Mouse (Mus musculus): ENCODE measurements around the gene Plekha1. TPM values are rescaled to one million over a fixed set of nuclear protein-coding genes. Genes with fewer than 3 reads are reported as not detected.
A peak's percentile ranks its signal among the peaks of the same experiment; 100 is the strongest.

Gene Plekha1
- total RNA-seq, 2 experiments from 2014 or later = 85.2 to 91.1 TPM

DNA sequence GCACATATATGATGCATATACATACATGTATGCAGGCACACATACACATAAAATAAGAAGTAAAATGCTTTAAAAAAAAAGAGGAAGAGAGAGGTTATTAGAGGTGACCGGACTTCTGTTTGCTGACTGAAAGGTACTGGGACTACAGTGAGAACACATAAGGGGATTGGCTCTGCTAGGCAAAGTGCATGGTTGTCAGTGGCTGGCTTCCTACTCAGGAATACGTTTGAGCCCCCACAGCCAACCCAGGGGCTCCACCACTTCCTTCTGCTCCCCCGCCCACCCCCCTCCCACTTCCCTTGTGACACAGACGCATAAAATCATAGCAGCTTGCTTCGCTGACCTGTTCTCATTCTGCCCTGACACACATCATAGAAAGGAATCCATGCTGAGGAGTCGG lies 7.6 kb upstream of the Plekha1 start:
- no peak for DNase-seq (ENCODE audit: low spot score in 2 of 2)

GRCm38 (mm10) chr7:130859926-130860325 lies 5.6 kb upstream of the Plekha1 start:
- no peak for DNase-seq (ENCODE audit: low spot score in 2 of 2)

GRCm38 (mm10) chr7:130860721-130861142 lies 4.8 kb upstream of the Plekha1 start:
- DNase-seq (ENCODE audit: low spot score in 2 of 2) = peak in 1 of 2 experiments; percentile 13

GRCm38 (mm10) chr7:130862501-130862900 lies 3.1 kb upstream of the Plekha1 start:
- peak; percentile 25 to 44 for DNase-seq (ENCODE audit: low spot score in 2 of 2)

GRCm38 (mm10) chr7:130864711-130865110 lies 845 bp upstream of the Plekha1 start:
- DNase-seq (ENCODE audit: low spot score in 2 of 2) = peak in 1 of 2 experiments; percentile 29

- no peak for DNase-seq (ENCODE audit: low spot score in 2 of 2)
These were observed 1.1 kb downstream of the Plekha1 start for GRCm38 (mm10) chr7:130866640-130867039.

DNA sequence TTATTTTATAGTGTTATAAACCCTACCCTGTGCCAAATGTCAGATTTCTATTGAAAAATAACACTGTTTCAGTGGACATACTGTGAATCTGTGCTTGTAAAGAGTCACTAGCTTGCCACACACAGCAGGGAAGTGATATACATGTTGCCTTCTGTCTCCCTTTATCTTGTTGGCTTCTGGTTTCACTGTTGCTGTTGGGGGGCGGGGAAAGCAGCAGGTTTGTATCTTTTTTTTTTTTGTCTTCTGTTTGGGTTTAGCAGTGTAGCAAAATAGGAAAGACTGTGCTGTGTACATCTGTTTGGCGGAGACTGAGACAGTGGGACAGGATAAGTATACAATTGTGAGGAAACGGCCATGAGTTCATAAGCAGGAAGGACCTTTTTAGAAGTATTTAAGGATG lies 1.7 kb downstream of the Plekha1 start:
- DNase-seq (ENCODE audit: low spot score in 2 of 2) = no peak

DNA sequence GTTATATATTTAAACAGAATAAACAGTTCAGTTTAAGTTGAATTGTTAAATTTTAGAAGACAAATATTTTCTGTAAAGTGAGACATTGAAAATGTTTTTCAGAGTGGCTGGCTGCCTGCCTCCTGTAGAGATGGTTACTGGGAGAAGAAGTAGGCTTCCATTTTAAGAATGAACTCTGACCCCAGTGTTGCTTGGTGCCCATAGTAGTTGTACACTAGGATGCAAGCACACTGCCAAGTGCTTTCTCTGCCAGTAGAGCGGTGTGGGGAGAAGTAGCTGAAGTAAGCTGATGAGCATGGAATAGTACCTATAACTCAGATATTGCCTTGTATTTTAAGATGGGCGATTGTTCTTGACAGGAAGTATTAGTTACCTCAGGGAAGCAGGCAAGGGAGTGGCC lies 18.6 kb downstream of the Plekha1 start:
- no peak for DNase-seq (ENCODE audit: low spot score in 2 of 2)

DNA sequence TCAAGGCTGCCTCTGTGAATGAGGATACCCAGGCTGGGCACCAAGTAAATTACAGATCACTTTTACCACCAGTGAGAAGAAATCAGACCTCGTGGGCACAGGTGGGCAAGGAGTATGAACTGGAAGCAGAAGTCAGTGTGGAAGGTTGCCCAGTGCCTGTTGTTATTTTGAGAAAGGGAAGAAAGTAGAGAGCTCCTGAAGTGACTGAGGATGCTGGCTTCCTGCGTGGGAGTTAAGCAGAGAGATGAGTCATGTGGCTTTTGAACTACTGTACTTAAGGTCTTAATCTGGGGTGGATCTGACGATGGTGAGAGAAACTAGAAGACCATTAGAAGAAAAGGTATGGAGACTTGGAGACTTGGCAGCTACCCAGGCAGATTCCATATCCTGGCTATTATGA lies 20.7 kb downstream of the Plekha1 start:
- DNase-seq (ENCODE audit: low spot score in 2 of 2) = no peak

DNA sequence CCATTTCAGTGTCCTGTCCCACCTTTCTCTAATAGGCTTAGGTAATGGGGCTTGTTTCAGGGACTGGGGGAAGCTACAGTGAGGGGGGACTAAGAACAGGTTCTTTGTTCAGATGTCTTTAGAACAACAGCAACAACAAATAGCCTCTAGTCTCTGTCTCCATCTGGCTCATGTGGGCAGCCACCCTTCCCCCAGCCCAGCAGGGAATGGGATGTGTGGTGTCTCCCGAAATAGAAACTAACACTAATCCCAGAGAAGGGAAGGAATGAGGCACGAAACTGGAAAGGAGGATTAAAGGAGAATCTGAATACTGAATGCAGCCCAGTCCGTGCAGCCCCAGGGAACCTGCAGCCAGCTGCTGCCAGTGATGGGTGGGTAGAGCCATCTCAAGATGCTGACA lies 22.4 kb downstream of the Plekha1 start:
- DNase-seq (ENCODE audit: low spot score in 2 of 2) = no peak

DNA sequence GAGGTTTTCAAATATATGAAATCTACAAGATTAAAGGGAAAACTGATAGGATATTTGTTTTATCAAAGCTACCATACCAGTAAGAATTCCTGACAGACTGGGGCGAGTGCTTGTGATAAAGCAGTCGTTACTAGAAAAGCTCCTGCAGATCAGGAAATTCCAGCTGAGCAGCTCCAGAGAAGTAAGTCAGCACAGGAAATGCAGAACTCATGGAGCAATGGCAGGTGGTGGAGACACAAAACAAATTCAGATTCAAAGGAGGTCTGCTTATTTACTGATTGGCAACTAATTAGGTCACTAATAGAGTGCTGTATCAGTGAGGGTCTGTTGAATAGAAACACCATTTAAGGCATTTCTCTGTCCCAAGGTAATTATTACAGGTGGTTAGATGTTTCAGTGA lies 25.3 kb downstream of the Plekha1 start:
- no peak for DNase-seq (ENCODE audit: low spot score in 2 of 2)

GRCm38 (mm10) chr7:130892973-130893372 lies 27.4 kb downstream of the Plekha1 start:
- DNase-seq (ENCODE audit: low spot score in 2 of 2) = no peak

DNA sequence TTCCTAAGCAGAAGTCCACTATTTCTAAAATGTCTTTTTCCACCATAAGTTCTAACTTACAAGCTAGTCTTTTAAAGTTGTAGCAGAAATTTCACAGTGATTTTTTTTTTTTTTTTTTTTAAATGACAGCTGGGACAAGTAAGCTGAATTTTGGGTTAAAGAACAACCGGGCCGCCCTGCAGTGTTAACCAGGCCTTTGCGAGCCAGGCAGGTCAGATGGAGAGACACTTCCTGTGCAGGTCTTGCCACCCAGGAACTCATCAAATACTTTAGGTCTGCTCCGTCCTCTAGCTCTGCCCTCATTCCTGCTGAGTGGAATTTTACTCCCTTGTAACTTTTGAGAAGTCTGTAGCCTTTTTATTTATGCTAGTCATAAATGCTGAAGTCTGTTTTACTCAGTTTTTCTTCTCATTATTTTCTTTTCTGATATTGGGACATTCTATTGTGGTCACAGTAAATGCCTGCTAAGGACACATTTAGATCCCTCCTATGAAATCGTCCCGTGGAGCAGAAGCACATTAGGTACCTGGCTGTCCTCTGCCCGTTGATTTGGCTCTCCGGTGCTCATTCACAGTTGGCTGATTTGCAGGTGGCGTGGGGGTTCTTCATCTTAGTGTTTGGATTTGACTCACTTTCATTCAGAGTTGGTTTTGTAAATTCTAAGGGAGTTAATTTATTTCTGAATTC lies 29.5 kb downstream of the Plekha1 start:
- no peak for DNase-seq (ENCODE audit: low spot score in 2 of 2)

- no peak for DNase-seq (ENCODE audit: low spot score in 2 of 2)
These were observed 30.0 kb downstream of the Plekha1 start for GRCm38 (mm10) chr7:130895618-130895945.

- DNase-seq (ENCODE audit: low spot score in 2 of 2) = no peak
These were observed 30.5 kb downstream of the Plekha1 start for GRCm38 (mm10) chr7:130896064-130896463.

- no peak for DNase-seq (ENCODE audit: low spot score in 2 of 2)
These were observed 31.6 kb downstream of the Plekha1 start for GRCm38 (mm10) chr7:130897201-130897600.

- no peak for DNase-seq (ENCODE audit: low spot score in 2 of 2)
These were observed 32.8 kb downstream of the Plekha1 start for GRCm38 (mm10) chr7:130898373-130898772.

DNA sequence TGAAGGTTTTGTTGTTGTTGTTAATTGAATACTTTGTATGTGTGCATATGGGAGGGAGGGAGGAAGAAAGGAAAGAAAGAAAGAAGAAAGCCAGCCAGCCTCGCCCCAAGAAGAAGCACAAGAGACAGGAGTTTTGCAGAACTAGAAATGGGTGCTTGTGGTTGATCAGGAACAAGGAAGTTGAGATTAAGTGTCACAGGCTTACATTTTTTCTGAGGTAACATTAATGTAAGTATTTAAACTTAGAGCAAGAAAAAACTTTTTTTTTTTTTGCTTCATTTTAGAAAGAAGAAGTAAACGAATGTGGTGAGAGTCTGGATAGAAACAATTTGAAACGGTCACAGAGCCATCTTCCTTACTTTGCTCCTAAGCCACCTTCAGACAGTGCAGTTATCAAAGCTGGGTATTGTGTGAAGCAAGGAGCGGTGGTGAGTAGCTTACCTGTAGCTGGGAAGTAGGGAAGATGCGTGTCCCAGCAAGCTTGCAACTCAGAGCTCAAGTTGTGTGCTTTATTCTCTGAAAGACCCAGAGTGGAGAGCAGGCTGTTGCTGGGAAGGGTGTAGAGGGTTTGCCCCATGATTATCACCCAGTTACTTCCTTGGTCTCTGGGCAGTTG lies 34.8 kb downstream of the Plekha1 start:
- DNase-seq (ENCODE audit: low spot score in 2 of 2) = no peak

GRCm38 (mm10) chr7:130902929-130903328 lies 37.4 kb downstream of the Plekha1 start:
- no peak for DNase-seq (ENCODE audit: low spot score in 2 of 2)

DNA sequence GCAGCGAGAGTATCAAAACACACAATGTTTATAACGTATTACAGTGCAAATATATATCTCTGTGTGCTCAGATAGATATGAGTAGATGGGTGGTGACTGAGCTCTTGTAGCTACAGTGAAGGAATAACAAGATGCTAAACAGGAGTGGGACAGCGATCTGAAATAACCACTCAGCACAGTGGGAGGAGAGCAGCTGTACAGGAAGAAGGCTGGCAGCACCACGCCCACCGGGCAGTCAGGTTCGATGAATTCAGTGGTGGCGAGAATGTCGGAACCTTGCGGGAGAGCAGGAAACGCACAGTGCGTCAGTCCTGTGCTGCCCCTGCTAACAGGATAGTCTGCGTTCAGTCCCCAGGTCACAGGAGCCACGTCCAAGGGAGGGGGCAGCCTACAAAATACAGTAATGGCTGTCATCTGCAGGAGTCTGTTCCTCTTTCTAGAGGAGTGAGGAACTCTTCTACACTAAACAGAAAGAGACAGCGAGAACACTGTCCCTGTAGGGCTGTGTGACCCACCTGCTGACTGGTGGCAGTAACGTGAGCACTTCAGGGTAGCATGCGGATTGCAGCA lies 38.0 kb downstream of the Plekha1 start:
- no peak for DNase-seq (ENCODE audit: low spot score in 2 of 2)

DNA sequence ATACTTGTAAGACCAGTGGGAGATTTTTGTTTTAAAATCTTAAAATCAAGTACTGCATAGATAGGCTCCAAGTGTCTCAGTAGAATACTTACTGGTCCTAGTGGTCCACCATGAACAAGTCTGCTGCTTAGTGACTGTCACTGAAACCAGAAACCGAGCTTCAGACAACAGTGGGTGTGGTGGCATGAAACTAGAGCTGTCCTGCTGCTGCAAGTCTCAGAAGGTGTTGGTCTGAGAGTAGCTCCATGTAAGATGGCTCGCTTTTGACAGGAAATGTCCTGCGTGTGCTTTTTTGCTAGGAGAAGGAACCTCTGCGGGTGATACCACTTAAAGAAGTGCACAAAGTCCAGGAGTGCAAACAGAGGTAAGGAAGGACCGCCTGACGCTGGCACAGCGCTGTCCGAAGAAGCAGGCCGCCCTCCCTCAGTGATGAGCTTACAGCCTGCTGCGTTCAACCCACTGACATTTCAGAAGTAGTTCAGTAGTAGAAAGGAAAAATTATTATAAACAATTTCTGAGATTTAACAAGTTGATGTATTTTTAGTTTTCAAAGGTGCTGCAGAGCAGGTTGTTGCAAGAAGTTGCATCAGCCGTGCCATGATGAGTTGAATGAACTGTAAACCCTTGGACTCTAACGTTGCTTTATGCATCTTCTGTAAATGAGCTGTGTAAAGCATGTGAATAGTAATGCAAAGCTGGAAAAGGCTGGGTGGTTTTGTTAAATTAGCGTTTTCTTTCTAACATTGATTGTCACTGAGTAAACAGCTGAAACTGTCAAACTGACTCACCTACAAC lies 39.2 kb downstream of the Plekha1 start:
- no peak for DNase-seq (ENCODE audit: low spot score in 2 of 2)

DNA sequence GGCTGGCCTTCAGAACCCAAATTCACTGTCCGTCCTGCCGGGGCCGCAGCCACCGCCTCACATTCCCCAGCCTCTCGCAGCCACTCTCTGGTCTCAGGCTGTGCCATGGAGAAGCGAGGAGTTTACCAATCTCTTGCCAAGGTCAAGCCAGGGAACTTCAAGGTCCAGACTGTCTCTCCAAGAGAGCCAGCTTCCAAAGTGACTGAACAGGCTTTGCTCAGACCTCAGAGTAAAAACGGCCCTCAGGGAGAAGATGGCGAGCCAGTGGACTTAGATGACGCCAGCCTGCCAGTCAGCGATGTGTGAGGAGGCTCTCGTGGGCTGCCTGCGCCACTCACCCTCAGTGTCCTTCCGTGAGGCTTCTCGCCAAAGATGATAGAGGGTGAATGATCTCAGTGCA lies 45.3 kb downstream of the Plekha1 start:
- no peak for DNase-seq (ENCODE audit: low spot score in 2 of 2)

Data from layer of hippocampus, postnatal 10 days (tissue).